Comparison of ENCODE assay signal across 37 mouse cellular contexts in the genomic region with DNA sequence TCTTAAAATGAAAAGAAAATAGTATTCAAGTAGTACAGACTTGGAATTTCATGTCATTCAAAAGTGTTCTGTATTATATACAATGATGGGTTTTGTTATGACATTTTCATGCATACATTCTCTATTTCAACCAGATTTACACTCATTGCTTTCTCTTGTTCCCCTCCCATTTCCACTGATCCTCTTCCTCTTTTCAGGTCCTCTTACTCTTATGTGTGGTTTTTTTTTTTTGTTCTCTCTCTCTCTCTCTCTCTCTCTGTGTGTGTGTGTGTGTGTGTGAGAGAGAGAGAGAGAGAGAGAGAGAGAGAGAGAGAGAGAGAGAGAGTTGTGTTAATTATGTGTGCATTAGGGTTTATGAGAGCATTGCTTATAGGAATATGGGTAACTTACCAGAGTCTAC. TPM values are rescaled to one million over a fixed set of nuclear protein-coding genes. Genes with fewer than 3 reads are reported as not detected.
"Had no signal": no experiment of that assay in that cellular context is flagged by ENCODE, and none has a peak within 500 bp of the region (broad histone marks: within the 10 kb centered on the region; RNA-seq: fewer than 3 reads in every experiment).

No protein-coding gene starts in this region.

- ATAC-seq: hindbrain, embryonic 16.5 days; intestine, embryonic 15.5 days; intestine, postnatal 0 days had no signal

- H3K4me2 ChIP-seq: heart, embryonic 12.5 days; hindbrain, embryonic 12.5 days; hindbrain, embryonic 14.5 days; intestine, embryonic 15.5 days; limb, embryonic 12.5 days had no signal

- H3K4me1 ChIP-seq: heart, embryonic 10.5 days; heart, embryonic 12.5 days; hindbrain, embryonic 10.5 days; hindbrain, embryonic 12.5 days; intestine, embryonic 15.5 days; limb, embryonic 10.5 days; limb, embryonic 12.5 days had no signal

- H3K9me3 ChIP-seq: heart, embryonic 10.5 days; heart, embryonic 12.5 days; hindbrain, embryonic 10.5 days; hindbrain, embryonic 12.5 days; intestine, embryonic 15.5 days; limb, embryonic 10.5 days; limb, embryonic 12.5 days had no signal

- H3K9ac ChIP-seq: heart, embryonic 12.5 days; hindbrain, embryonic 12.5 days; hindbrain, embryonic 14.5 days; intestine, embryonic 15.5 days; limb, embryonic 12.5 days had no signal

- H3K36me3 ChIP-seq: heart, embryonic 10.5 days; heart, embryonic 12.5 days; hindbrain, embryonic 10.5 days; hindbrain, embryonic 12.5 days; intestine, embryonic 15.5 days; limb, embryonic 10.5 days; limb, embryonic 12.5 days had no signal

- H3K27ac ChIP-seq: heart, embryonic 10.5 days; hindbrain, embryonic 10.5 days; hindbrain, embryonic 12.5 days; hindbrain, embryonic 14.5 days; intestine, embryonic 15.5 days; layer of hippocampus, adult 2 months; left cerebral cortex, adult 2 months; limb, embryonic 10.5 days; limb, embryonic 12.5 days had no signal

- H3K4me3 ChIP-seq: heart, embryonic 10.5 days; heart, embryonic 12.5 days; hindbrain, embryonic 10.5 days; hindbrain, embryonic 12.5 days; intestine, embryonic 15.5 days; layer of hippocampus, adult 2 months; left cerebral cortex, adult 2 months; limb, embryonic 10.5 days; limb, embryonic 12.5 days had no signal

- H3K27me3 ChIP-seq: heart, embryonic 12.5 days; hindbrain, embryonic 12.5 days; intestine, embryonic 15.5 days; limb, embryonic 12.5 days had no signal

- DNase-seq: gastrocnemius, postnatal 14 days; gastrocnemius, postnatal 36 days; heart, adult 18-20 months; heart, postnatal 10 days; heart, postnatal 4 days; kidney, adult 18-20 months; kidney, adult 8-10 months; kidney, postnatal 10 days; kidney, postnatal 25 days; kidney, postnatal 4 days had no signal

RNA-seq across cellular contexts. Expression of gene 4933425L06Rik, which starts 15.8 kb away (rescaled TPM):
- total RNA-seq: gastrocnemius, adult 18-20 months; gastrocnemius, adult 8-10 months; gastrocnemius, postnatal 14 days; gastrocnemius, postnatal 36 days; heart, adult 18-20 months; heart, adult 8-10 months; heart, postnatal 10 days; heart, postnatal 25 days; heart, postnatal 4 days; layer of hippocampus, adult 2 months; layer of hippocampus, postnatal 10 days; layer of hippocampus, postnatal 25 days; left cerebral cortex, adult 2 months; left cerebral cortex, postnatal 14 days; left cerebral cortex, postnatal 36 days had no signal
- polyA plus RNA-seq: gonadal fat pad, adult 2 months; heart, embryonic 10.5 days; heart, embryonic 12.5 days; heart, embryonic 14.5 days; heart, embryonic 16.5 days; hindbrain, embryonic 10.5 days; hindbrain, embryonic 12.5 days; hindbrain, embryonic 14.5 days; inflammation-experienced regulatory T-cells, adult 6 months; intestine, embryonic 15.5 days; intestine, postnatal 0 days; kidney, embryonic 14.5 days; kidney, embryonic 16.5 days; limb, embryonic 10.5 days; limb, embryonic 12.5 days; limb, embryonic 14.5 days had no signal
